ENCODE assay signal across 30 mouse cellular contexts in genomic region chr12:105543176-105543575, GRCm38 (mm10). TPM values are rescaled to one million over a fixed set of nuclear protein-coding genes. Genes with fewer than 3 reads are reported as not detected.
"Had no signal": no experiment of that assay in that cellular context is flagged by ENCODE, and none has a peak within 500 bp of the region (broad histone marks: within the 10 kb centered on the region; RNA-seq: fewer than 3 reads in every experiment).

No protein-coding gene starts in this region.

- H3K36me3 ChIP-seq: limb, embryonic 10.5 days; limb, embryonic 13.5 days; liver, embryonic 12.5 days; liver, embryonic 15.5 days; midbrain, embryonic 12.5 days; midbrain, embryonic 15.5 days; neural tube, embryonic 12.5 days had no signal

- DNase-seq: kidney, adult 18-20 months; kidney, adult 9 months; kidney, postnatal 14 days; kidney, postnatal 4 days; liver; retina, postnatal 1 day; right cerebral cortex, postnatal 14 days; right cerebral cortex, postnatal 4 days; thymus, adult 2 months; thymus, postnatal 14 days; thymus, postnatal 4 days had no signal

- H3K27me3 ChIP-seq: limb, embryonic 13.5 days; liver, embryonic 12.5 days; liver, embryonic 15.5 days; midbrain, embryonic 15.5 days had no signal

- ATAC-seq: intestine, embryonic 16.5 days; liver, embryonic 12.5 days; midbrain, embryonic 15.5 days had no signal

- H3K4me1 ChIP-seq: liver, embryonic 12.5 days had no signal

- H3K4me2 ChIP-seq: limb, embryonic 13.5 days; liver, embryonic 12.5 days; liver, embryonic 15.5 days; midbrain, embryonic 12.5 days; midbrain, embryonic 15.5 days; neural tube, embryonic 12.5 days had no signal

- H3K27ac ChIP-seq: limb, embryonic 10.5 days; limb, embryonic 13.5 days; liver, embryonic 12.5 days; liver, embryonic 15.5 days; macrophage; midbrain, embryonic 12.5 days; midbrain, embryonic 15.5 days; neural tube, embryonic 12.5 days; stomach, postnatal 0 days had no signal

- H3K9me3 ChIP-seq: limb, embryonic 10.5 days; limb, embryonic 13.5 days; liver, embryonic 12.5 days; liver, embryonic 15.5 days; midbrain, embryonic 12.5 days; midbrain, embryonic 15.5 days; neural tube, embryonic 12.5 days had no signal

- H3K4me3 ChIP-seq: limb, embryonic 10.5 days; limb, embryonic 13.5 days; liver, embryonic 12.5 days; liver, embryonic 15.5 days; midbrain, embryonic 12.5 days; midbrain, embryonic 15.5 days; neural tube, embryonic 12.5 days had no signal

- H3K9ac ChIP-seq: limb, embryonic 13.5 days; liver, embryonic 12.5 days; liver, embryonic 15.5 days; midbrain, embryonic 12.5 days; midbrain, embryonic 15.5 days; neural tube, embryonic 12.5 days had no signal

RNA-seq across cellular contexts. Expression of gene Bdkrb2, which starts 19.9 kb away (rescaled TPM):
- total RNA-seq: megakaryocyte, adult 5-6 weeks; monocyte, adult 5-6 weeks; neutrophil, adult 5-6 weeks had no signal
- polyA plus RNA-seq: liver, embryonic 12.5 days; macrophage had no signal

RNA-seq across cellular contexts. Expression of gene Bdkrb1, which starts 59.7 kb away (rescaled TPM):
- total RNA-seq: layer of hippocampus, postnatal 10 days; layer of hippocampus, postnatal 36 days; left cerebral cortex, adult 8-10 months; left cerebral cortex, postnatal 25 days; megakaryocyte, adult 5-6 weeks; monocyte, adult 5-6 weeks; neutrophil, adult 5-6 weeks had no signal
- polyA plus RNA-seq: kidney, embryonic 16.5 days; limb, embryonic 10.5 days; limb, embryonic 13.5 days; liver, embryonic 12.5 days; liver, embryonic 15.5 days; lung, embryonic 16.5 days; macrophage; midbrain, embryonic 12.5 days; neural tube, embryonic 12.5 days had no signal
